Mouse (Mus musculus): ENCODE data around the gene Dab1. TPM values are rescaled to one million over a fixed set of nuclear protein-coding genes. Genes with fewer than 3 reads are reported as not detected.

The Dab1 gene
- total RNA-seq, 2 experiments from 2014 or later: not detected

DNA sequence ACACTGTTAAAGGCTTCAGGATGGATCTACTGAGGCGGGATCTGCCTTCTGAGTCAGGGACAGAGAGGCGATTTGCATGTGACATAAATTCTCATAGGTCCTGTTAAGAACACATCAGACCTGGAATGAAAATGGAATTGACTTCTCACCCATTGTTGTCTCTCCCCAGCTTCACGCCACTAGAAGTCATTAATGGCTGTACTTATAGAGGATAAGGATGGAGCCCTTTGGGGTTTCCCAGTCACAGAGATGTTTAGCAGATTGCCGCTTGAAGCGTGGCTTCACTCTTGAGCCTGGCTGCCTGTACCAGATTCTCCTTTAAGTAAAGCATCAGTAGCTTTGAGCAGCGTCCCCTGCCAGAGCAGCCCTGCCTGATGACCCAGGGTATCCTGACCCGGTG lies 954.3 kb downstream of the Dab1 start:
- no peak for DNase-seq (ENCODE audit: low spot score)

DNA sequence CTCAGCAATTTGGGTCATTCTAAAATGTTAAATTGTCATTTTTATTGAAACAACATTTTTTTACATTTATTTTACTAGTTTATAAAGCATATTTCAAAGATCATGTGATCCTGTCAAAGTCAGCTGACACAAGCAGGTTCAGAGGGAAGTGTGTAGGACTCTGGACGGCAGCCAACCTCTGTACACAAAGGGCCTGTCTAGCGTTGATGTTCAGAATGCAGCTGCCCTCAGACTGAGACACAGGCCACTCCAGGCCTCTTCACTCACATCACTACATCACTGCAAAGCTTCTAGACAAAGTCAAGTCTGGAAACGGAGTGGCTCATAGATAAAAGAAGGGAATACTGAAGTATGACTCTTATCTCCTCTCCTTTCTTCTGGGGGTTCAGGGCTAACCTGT lies 959.2 kb downstream of the Dab1 start:
- DNase-seq (ENCODE audit: low spot score): no peak

DNA sequence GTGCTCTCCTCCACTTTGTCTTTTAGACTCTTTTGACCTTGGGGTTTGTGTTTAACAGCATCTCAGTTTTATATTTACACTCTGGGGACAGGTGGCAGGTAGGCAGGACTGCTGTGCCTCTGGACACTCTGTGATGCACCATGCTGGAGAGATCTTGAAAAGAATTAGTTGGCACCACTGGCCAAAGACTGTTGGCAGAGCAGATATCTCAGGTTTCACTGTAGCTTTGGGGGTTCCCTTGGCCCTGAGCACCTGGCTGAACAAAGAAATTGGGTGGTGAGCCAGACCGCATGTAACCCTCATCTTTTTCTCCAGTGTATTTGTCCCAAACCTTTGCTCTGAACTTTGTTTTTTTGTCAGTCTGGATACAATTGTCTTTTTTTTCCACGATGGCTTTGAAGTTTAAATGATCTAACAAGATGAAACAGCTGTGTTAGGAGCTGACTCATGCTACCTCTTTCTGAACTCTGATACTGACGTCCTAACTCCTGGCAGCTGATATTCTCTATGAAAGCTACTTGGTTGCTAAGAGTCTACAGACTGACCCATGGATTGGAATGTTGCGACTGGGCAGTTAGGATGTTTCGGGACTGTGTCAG lies 960.9 kb downstream of the Dab1 start:
- no peak for DNase-seq (ENCODE audit: low spot score)

DNA sequence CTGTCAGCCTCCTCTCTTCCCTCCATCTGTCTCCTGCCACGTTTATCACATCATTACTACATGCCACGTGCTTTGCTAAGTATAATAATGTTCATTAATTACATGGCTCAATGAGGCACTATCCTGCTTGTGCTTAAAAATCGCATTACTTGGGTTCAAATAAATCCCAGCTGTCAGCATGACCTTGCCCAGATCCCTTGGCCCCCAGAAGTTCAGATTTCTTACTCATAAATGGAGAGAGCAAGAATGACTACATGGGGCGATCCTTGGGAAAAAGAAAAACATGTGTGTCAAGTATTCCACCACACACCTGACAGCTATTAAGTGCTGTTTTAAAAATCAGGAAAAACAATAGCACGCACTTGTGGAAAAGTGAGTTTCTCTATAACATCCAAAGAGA lies 963.6 kb downstream of the Dab1 start:
- no peak for DNase-seq (ENCODE audit: low spot score)

DNA sequence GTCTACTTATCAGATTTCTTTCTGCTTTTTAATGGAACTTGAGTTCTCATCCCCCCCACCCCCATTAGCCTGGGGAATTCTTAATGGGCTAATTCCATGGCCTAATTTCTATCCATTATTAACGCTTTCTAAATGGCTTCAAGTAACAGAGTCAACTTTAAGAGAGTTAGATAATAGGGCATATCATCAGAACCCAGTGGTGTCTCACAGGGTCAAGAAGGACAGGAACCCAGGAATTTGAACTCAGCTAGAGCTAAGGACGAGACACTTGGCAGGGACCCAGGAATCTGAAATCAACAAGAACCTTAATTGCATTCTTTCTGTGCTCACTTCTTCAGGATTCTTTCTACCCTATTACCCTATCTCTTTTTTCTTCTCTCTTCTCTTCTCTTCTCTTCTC lies 968.7 kb downstream of the Dab1 start:
- no peak for DNase-seq (ENCODE audit: low spot score)

DNA sequence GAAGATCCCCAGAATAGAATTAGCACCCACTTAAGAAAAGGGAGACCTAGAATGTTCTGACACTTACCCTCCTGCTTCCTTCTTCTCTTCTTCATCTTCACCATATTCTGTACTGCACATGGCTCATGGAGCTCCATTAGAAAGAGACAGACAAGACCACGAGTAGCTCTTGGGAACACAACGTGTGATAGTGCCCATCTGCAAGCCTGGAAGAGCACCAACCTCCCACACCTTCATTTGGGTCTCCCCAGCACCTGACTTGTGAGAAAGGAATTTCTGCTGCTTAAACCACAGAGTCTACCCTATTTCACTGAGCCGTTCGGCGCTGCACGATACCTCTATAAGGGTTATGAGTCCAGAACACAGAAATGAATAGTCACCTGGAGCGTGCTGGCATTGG lies 977.8 kb downstream of the Dab1 start:
- no peak for DNase-seq (ENCODE audit: low spot score)

DNA sequence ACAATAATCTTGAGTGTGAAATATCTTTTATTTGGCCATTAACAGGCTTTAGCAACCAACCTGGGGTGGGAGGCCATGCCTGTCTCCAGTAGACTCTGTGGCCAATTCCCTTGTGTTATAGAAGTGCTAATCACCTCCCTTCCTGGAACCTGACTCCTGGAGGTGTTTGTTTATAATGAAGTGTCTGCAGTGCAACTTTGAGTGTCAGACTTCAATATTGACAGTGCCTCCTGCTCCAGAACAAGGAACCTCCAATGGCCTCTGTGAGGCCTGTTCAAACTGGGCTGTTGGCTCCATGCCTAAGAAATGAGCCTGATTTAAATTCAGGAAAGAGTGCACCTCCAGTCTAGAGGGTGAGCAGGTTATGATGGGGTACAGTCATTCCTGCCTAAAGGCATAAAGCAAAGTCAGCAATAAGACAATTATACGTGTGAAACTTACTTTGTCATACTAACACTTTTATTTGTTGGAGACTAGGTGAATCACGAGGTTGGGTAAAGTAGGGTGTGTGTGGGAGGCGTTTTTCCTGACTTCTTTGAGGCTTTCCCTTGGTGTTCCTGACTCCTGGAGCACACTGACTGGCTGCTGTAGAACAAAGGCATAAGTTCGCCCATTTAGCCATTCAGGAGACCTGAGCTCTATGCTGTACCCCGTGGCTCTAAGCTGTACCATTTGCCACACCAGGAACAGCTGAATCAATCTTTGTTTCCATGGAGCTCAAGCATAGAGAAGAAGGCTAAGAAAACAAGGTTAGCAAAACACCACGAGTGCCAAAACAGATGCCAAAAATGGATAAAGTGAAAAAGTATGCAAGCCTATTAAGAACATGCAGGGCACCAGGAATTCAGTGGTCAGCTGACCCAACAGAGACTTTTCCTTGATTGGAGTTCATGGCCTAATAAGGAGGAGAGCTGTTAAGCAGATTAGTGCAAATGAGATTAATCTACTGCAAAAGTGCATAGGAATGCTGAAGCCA lies 978.6 kb downstream of the Dab1 start:
- no peak for DNase-seq (ENCODE audit: low spot score)

DNA sequence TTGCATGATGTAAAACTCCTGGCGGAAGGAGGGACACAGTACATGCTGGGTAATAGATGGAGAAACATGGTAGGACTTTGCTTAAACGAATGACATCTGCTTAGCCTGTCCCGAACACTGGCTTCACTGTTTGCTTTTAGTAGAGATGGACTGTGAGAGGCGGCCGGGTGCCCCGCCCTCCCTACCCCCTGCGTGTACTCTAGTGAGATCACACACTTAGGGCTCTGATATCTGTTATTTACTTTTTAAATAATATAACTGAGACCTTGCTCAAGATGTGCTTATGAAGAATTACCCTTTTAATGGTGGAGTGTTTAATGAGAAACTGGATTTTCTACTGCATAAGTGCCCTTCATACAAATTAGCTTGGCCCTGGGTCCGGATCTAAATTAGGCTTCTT lies 983.6 kb downstream of the Dab1 start:
- no peak for DNase-seq (ENCODE audit: low spot score)

DNA sequence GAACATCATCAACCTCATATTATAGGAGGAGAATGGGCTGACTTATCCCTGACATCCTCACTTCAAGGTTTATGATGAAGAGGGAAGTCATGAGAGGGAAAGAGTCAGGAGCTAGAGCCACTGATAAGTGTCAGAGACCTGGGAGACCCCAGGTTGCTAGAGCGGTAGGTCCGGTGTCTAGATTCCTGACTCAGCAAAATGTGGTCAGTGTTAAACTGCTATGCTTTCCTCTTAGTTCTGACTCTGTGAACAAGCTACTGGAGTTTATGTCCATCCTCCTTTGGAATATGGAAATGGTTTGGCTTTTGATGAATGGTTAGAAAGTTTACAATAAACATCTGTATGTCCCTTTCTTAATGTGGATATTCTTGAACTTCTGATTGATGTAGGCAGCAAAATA lies 985.1 kb downstream of the Dab1 start:
- DNase-seq (ENCODE audit: low spot score): no peak

DNA sequence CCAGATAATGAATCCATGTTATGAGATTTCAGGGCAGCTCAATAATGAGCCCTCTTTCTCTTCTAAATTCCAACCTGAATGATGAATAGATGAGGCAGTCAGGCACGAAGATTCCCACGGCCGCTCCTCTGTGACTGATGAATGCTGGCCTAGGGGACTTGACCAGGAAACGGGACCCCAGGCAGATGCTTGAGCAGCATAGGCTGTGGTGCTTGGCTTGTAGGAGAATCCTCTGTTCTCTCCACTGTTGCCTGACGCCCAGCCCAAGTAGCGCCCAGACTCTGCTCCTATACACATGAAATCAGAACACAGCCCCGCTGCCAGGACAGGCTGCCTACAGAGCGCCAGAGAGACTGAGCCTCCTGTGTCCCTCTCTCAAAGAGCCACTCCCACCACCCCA lies 987.7 kb downstream of the Dab1 start:
- no peak for DNase-seq (ENCODE audit: low spot score)

DNA sequence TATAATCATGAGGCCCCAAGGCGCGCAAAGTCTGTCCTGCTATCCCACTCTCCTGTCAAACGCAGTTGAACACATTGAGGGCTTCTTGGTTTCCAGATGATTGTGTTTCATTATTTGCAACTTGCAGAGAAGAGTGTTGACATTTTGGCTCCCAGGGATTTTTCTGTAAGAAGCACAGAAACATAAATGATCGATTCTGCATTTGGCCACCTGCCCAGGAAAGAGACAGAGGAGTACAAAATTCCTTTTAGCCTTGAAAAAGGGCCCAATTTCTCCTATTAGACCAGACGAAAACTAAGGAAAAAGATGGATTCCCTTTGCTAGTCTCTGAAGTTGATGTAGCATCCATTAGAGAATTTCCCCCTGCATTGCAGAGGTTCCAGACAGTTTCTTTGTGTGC lies 988.5 kb downstream of the Dab1 start:
- DNase-seq (ENCODE audit: low spot score): no peak

DNA sequence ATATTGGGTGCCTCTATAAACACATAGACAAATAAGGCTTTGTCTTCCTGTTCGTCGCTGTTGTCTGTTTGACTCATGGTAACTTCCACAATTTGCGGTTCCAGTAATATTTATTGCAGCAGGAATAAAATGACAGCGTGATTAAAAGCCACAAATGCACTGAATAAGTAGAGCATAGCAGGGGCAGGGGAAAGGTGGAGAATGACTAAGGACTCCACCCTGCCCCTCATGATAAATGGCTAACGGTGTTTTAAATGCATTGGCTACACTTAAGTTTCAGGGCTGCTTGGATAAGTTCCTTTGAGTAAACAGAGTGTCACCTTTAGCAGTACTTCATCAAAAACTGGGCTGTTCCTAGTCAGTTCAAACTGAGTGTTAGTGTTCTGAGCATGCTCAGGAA lies 1000.3 kb downstream of the Dab1 start:
- no peak for DNase-seq (ENCODE audit: low spot score)

DNA sequence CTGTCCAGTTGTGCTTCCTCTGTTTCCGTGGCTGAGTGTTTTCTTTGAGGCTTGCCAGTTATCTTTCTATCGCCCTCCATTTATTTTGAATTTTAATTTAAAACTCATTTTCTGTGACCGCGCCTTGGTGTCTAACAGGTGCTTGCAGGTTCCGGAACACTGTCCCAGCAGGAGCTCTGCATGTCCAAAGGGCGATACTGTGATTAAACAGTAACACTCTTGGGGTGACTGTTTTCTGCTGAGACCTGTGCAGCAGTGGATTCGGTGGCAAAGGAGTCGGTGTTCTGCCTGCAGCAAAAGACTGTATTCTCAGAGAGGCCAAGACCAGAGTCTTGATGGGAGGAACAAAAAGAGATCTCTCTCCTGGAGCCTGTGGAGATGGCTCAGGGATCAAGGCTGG lies 1006.2 kb downstream of the Dab1 start:
- DNase-seq (ENCODE audit: low spot score): no peak

DNA sequence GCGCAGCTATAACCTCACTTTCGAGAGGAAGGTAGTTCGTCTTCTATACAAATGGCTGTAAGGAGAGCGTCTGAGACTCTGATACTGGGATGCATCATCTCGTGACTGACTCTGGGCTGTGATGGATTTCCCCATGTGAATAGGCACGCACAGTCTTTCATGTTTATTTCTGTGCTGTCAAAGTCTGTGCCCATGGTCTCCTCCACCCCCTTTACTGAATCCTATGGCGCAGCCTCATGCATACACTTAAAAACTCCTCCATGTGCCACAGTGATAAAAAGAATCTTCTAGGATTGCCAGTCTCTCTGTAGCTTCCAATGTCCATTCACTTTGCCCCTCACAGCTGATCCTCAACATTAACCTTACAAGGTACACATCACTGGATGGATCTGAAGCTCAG lies 1009.5 kb downstream of the Dab1 start:
- DNase-seq (ENCODE audit: low spot score): no peak

DNA sequence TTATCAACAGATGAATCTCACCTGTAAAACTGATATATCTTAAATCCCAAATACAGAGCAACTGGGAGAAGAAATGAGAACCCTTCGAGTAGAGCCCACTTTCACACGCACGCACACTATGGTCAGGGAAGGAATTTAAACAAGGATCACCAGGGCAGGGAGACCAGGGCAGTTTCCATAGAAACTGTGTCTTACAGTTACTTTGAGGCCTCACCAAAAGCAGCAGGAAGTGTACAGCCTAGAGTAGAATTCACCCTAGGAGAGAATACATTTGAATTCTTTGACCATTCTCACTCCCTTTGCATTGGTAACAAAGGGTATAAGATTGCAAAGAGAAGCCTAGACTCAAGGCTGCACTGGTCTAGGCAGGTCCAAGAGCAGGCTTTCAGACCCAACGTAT lies 1017.9 kb downstream of the Dab1 start:
- no peak for DNase-seq (ENCODE audit: low spot score)

DNA sequence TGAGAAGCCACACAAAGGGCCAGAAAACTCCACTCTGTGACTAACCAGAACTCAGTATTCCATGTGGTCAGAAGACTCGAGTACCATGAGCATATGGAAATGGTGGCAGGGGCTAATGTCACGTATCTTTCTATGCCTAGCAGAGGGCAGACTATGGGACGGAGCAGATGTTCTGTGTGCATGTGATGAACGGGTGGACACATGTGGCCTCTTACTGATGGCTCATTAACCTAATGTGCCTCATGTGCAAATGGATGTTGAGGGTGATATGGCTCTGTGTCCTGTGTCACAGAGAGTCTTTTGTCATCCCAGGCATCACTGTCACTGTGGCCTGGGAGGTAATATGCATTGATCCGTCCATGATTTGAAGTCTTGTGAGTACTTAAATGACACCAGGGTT lies 1021.5 kb downstream of the Dab1 start:
- no peak for DNase-seq (ENCODE audit: low spot score)

DNA sequence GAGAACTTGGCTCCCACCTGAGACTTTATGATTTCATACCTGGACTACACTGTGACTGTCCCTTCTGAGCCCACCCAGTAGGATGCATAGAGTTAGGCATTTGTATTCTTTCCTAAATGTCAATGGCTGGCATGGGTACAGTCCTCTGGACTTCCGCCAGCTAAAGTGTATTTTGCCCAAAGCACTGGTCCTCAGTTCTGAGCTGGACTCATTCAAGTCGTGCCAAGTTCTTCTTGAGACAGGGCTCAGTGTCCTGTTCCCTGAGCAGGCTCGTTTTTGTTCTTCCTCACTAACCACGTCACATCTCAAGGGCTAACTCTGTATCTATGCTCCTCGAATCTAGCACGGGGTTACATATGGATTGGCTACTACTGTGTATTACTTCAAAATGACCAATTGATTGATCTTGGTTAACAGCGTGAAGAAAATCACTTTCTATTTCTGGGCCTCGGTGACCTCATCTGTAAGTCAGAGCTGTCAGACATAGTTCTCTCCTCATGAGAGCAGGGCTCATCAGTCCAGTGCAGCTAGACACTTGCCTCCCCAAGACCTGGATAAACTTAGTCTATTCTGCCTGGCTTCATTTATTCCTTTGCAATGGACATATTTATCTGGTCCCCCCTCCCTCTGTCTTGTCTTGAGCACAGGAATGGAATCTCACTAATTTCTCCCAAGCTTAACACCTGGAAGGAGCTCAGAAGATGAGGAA lies 1023.8 kb downstream of the Dab1 start:
- no peak for DNase-seq (ENCODE audit: low spot score)

DNA sequence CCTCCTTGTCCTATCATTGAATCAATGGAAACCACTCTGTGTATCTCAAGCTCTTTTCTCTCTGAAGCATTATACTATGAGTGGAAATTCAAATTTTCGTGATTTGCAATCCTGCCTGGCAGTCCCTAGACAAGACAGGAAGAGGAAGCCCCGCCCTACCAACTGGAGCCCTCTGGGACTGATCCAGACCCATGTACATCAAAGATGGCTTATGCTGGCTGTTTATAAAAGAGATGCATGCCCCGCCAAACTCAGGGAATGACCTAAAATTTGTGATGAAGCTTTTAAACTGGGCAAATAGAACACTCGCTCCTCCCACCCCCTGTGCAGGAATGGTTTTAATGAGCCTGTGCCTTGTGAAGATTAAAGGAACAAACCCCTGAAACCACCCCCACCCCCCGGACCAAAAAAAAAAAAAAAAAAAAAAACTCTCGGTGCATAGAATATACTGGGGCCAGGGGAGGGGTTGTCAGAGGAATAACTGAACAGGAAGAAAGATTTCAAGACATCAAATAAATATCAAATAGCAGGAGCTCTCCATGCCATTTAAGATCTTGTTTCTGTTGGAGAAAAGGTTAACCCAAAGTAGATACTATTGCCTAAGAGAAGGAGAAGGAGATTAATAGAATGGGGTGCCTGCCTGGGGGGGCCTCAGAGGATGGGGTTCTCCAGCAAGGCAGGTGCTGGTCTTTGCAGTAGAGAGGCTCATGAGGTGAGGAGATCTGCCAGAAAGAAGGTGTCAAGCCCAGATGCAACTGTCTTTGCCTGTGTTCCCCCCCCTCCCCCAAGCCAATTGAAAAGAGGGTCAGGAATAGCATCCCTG lies 1024.6 kb downstream of the Dab1 start:
- no peak for DNase-seq (ENCODE audit: low spot score)

DNA sequence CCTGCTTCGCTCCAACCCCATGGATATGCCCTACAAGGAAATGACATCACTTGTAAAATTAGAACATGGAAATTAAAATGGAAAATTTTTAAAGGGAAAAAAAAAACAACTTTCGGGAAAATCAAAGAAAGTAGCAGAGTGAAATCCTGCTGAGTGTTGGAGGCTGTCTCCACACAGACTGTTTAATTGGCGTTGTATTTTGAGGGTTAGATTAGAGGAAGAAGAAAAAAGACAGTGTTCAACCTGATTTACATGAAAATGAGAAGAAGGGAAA lies 1025.1 kb downstream of the Dab1 start:
- DNase-seq (ENCODE audit: low spot score): no peak

DNA sequence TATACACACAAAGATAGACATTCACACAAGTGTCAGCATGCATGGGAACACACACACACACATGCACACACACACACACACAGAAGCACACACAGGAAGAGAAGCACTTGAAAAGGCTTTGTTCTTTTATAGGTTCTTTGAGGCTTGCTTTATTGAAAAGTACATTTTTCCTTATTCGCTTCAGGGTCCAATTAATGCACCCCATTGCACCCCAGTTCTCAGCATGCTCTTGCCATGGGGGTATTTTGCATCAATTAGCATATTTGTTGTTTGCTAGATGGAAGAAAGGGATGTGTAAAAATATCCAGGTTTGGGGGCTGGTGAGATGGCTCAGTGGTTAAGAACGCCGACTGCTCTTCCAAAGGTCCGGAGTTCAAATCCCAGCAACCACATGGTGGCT lies 1025.7 kb downstream of the Dab1 start:
- no peak for DNase-seq (ENCODE audit: low spot score)

DNA sequence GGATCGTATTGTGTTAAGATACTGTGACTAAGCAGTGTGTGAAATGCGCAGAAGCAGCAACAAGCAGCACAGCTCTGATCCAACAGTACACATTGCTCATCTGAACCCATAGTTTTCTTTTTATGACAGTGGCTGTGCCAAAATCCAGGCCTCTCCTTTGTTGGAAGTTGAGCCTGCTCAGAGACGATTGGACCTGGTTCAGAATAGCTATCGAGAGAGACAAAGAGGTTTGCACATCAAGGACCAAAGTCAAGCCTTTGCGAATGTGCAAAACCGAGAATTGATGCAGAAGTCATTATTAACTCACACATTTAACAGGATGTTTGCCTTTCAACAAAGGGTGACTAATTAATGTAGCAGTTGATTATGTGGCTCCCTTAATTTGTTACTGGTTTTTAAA lies 1032.6 kb downstream of the Dab1 start:
- DNase-seq (ENCODE audit: low spot score): no peak

DNA sequence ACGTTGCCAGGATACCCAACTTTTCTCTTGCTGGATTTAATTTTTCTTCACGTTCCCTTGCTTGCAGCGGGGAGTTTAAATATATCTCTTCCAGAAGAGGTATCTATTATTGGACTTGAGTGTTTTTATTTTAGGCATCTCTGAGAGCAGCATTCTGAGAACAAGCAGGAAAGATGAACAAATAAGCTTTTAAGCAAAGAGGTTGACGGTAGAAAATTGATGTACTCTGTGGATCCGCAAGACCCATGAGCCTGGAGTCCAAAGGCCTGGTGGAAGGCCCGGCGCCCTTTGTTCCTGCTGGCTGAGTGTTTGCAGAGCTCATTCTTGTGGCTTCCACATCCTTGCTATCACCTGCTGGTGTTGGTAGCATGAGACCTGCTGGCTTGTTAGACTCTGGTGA lies 1037.6 kb downstream of the Dab1 start:
- DNase-seq (ENCODE audit: low spot score): no peak
